Mouse (Mus musculus) bone marrow macrophage, adult 2 months (primary cell): ENCODE results near the gene Ablim1.

Source experiments
- CTCF ChIP-seq: IDR thresholded peaks from 2 replicates; pipeline ENCODE4 v1.5.1; 2012; ENCODE audit warnings: low read depth, mild to moderate bottlenecking, low read length, moderate library complexity
- POLR2A ChIP-seq: IDR thresholded peaks from 2 replicates; pipeline ENCODE4 v1.6.1; 2012; ENCODE audit warnings: mild to moderate bottlenecking, low read depth, low read length, borderline replicate concordance

DNA sequence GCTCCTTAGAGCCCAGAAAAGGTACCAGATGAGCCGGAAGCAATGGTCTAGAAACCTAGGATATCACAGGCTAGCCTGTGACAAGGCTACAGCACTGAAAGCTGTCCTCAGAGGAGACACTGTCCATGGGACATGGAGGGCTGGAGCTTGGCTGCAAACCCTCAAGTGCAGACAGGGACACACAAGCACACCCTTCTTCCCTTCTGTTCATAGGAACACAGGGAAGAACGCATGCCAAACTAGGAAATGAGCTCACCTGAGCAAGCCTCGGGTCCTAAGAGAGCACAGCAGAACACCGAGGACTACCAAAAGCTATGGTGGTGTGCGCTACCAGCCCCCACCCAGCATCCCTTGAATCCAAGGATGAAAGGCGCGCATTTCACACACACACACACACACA is 262.7 kb downstream of the Ablim1 start:
- TF ChIP-seq POLR2A (no peak), CTCF (no peak)
